Mouse (Mus musculus) ES-E14 (cell line): Measurements from ENCODE around the gene Kiss1r. TPM values are rescaled to one million over a fixed set of nuclear protein-coding genes. Genes with fewer than 3 reads are reported as not detected.
A peak's percentile ranks its signal among the peaks of the same experiment; 100 is the strongest.

Experiments
- DNase-seq: peaks from one replicate; pipeline ENCODE4 v3.0.0-alpha.2; 2013; ENCODE audit warnings: low read depth, low spot score
- H3K27ac ChIP-seq: 2 replicates; pipeline ENCODE4 v1.5.1; 2012; ENCODE audit warnings: low read depth, mild to moderate bottlenecking, low read length, moderate library complexity, mixed read lengths; ENCODE audit not compliant: poor library complexity, insufficient read depth, severe bottlenecking
- H3K36me3 ChIP-seq: 2 replicates; pipeline ENCODE4 v1.6.1; 2012; ENCODE audit warnings: mild to moderate bottlenecking, low read length, moderate library complexity, mixed read lengths; ENCODE audit not compliant: control insufficient read depth, poor library complexity, insufficient read depth, severe bottlenecking
- H3K4me1 ChIP-seq, 2 experiments: fragments of 150-350 bp in 1 of 2; sonication (generic) in 1 of 2; 2 replicates each; pipeline ENCODE4 v1.6.1; 2012; ENCODE audit warnings: low read length in 2 of 2, mild to moderate bottlenecking in 1 of 2, mixed read lengths in 1 of 2; ENCODE audit not compliant: control insufficient read depth in 2 of 2, insufficient read depth in 2 of 2, poor library complexity in 1 of 2
- H3K4me3 ChIP-seq, 2 experiments: fragments of 150-350 bp in 1 of 2; sonication (generic) in 1 of 2; 2 replicates each; pipeline ENCODE4 v1.5.1; 2012; ENCODE audit warnings: low read length in 2 of 2, low read depth in 1 of 2, mild to moderate bottlenecking in 1 of 2, mixed read lengths in 1 of 2; ENCODE audit not compliant: insufficient read depth in 1 of 2, poor library complexity in 1 of 2, severe bottlenecking in 1 of 2
- H3K9ac ChIP-seq: 2 replicates; pipeline ENCODE4 v1.6.1; 2012; ENCODE audit warnings: low read depth, mild to moderate bottlenecking, low read length, mixed read lengths; ENCODE audit not compliant: poor library complexity, insufficient read depth, severe bottlenecking
- H3K9me3 ChIP-seq: fragments of 150-350 bp; sonication (generic); 2 replicates; pipeline ENCODE4 v1.6.1; 2012; ENCODE audit warnings: low read depth, mild to moderate bottlenecking, low read length; ENCODE audit not compliant: control insufficient read depth, insufficient read depth
- CHD2 ChIP-seq: IDR thresholded peaks from 2 replicates; pipeline ENCODE4 v1.6.1; 2014; ENCODE audit warnings: mild to moderate bottlenecking, low read depth, low read length, inconsistent platforms
- HCFC1 ChIP-seq: IDR thresholded peaks from 2 replicates; pipeline ENCODE4 v1.6.1; 2012; ENCODE audit warnings: low read length, inconsistent platforms, borderline replicate concordance; ENCODE audit not compliant: insufficient read depth
- MAFK ChIP-seq: IDR thresholded peaks from 2 replicates; pipeline ENCODE4 v1.6.1; 2014; ENCODE audit warnings: mild to moderate bottlenecking, low read depth, low read length, inconsistent platforms; ENCODE audit not compliant: insufficient read depth
- ZC3H11A ChIP-seq: IDR thresholded peaks from 2 replicates; pipeline ENCODE4 v1.6.1; 2012; ENCODE audit warnings: low read depth, mild to moderate bottlenecking, inconsistent platforms, low read length, borderline replicate concordance
- ZNF384 ChIP-seq: IDR thresholded peaks from 2 replicates; pipeline ENCODE4 v1.6.1; 2012; ENCODE audit warnings: low read depth, low read length, inconsistent platforms
- in situ Hi-C, 2 experiments: fragments of 600-800 bp; cut with MboI; formaldehyde crosslinking; loops; one replicate each; pipeline ENCODE4 v1.15.1; 2025; ENCODE audit warnings: low sequenced_read_pairs in 2 of 2, inconsistent platforms in 1 of 2; ENCODE audit not compliant: unreplicated experiment in 2 of 2
- total RNA-seq: library from RNA; depleted of rRNA; stranded (reverse); fragments of 300-350 nt; gene quantifications from 2 replicates; pipeline ENCODE4 v1.2.3, GENCODE M21; 2012

The Kiss1r gene
- total RNA-seq, 1 experiment: 0.85 TPM

- in situ Hi-C loops: no loop called here
- H3K4me3 ChIP-seq: peak overlapping the region; percentile 72
- H3K4me1 ChIP-seq: peaks cover 3 to 25% of the 10 kb centered on the region in 2 experiments; a peak in 2 of 4 replicates
- H3K9ac ChIP-seq: peak overlapping the region; percentile 83
- no peak overlapping the region for H3K27ac ChIP-seq
- TF ChIP-seq ZNF384 (no peak), ZC3H11A (no peak), HCFC1 (no peak), CHD2 (no peak), MAFK (no peak)
- no peak for DNase-seq
- no peaks in the 10 kb centered on the region for H3K9me3 ChIP-seq
- H3K36me3 ChIP-seq: no peaks in the 10 kb centered on the region; the same call in 1 of the 2 replicates
Measured at GRCm38 (mm10) chr10:79916081-79916480, 690 bp upstream of the Kiss1r start.

- H3K9ac ChIP-seq: no peak overlapping the region
- TF ChIP-seq CHD2 (no peak), ZNF384 (no peak), HCFC1 (no peak), MAFK (no peak)
- in situ Hi-C loops: no loop called here
- no peaks in the 10 kb centered on the region for H3K36me3 ChIP-seq
- peaks cover 3 to 21% of the 10 kb centered on the region in 2 experiments; a peak in 2 of 4 replicates for H3K4me1 ChIP-seq
- no peak overlapping the region for H3K4me3 ChIP-seq
- no peaks in the 10 kb centered on the region for H3K9me3 ChIP-seq
- no peak overlapping the region for H3K27ac ChIP-seq
- no peak for DNase-seq
Measured at GRCm38 (mm10) chr10:79917532-79918100, 845 bp downstream of the Kiss1r start.

GRCm38 (mm10) chr10:79918231-79919078, 1.7 kb downstream of the Kiss1r start:
- peaks cover 3 to 21% of the 10 kb centered on the region in 2 experiments; a peak in 2 of 4 replicates for H3K4me1 ChIP-seq
- no peak overlapping the region for H3K9ac ChIP-seq
- no peak overlapping the region for H3K27ac ChIP-seq
- TF ChIP-seq CHD2 (no peak), ZC3H11A (no peak), ZNF384 (no peak), MAFK (no peak), HCFC1 (no peak)
- no peaks in the 10 kb centered on the region for H3K36me3 ChIP-seq
- DNase-seq: no peak
- in situ Hi-C loops: no loop called here
- peak overlapping the region in 1 of 2 experiments; percentile 13; a peak in 1 of 4 replicates for H3K4me3 ChIP-seq
- no peaks in the 10 kb centered on the region for H3K9me3 ChIP-seq

- Histone ChIP-seq H3K4me3 (peak overlapping the region in 1 of 2 experiments; percentile 61; a peak in 1 of 4 replicates), H3K4me1 (peaks cover 3 to 21% of the 10 kb centered on the region in 2 experiments; a peak in 2 of 4 replicates), H3K36me3 (no peaks in the 10 kb centered on the region), H3K9me3 (no peaks in the 10 kb centered on the region), H3K9ac (no peak overlapping the region; the same call in 1 of the 2 replicates), H3K27ac (no peak overlapping the region)
- DNase-seq: no peak
- TF ChIP-seq ZNF384: no peak
- no peak for TF ChIP-seq MAFK
- TF ChIP-seq CHD2: no peak
- no peak for TF ChIP-seq ZC3H11A
- no peak for TF ChIP-seq HCFC1
- in situ Hi-C loops: no loop called here
Measured at GRCm38 (mm10) chr10:79919251-79919849, 2.6 kb downstream of the Kiss1r start.
